Mouse (Mus musculus): ENCODE data around the gene Dpy30. TPM values are rescaled to one million over a fixed set of nuclear protein-coding genes. Genes with fewer than 3 reads are reported as not detected.
A peak's percentile ranks its signal among the peaks of the same experiment; 100 is the strongest.
"Not testable (repeated sequence)": the region's sequence is repeated elsewhere in the genome, so short reads cannot be mapped to it uniquely, and the experiment has no call there.

Gene Dpy30
- 41.8 and 42.8 TPM in 2 replicates for polyA plus RNA-seq (2012; rRNA removed)

DNA sequence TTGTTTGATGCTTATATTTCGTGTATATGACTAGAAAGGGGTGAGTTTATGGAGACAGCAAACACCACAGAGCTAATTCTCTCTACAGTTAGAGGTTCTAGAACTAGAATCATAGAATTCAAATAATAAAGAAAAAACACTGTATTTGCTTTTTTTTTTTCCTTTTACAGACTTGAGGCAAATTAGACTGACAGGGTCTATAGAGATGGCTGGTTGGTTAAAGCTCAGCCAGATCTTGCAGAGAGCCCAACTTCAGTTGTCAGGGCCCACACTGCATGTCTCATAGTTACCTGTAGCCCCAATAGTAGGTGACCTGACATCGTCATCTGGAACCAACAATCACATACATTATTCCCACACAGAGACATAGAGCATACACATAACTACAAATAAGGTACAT, at the start of gene Dpy30:
Dpy30 (minus strand) TSS at position 101 of the 400 bp plus-strand sequence.
- Histone ChIP-seq H3K27me3 (ENCODE audit: control insufficient read depth, insufficient read depth, low read length) (no peaks in the 10 kb centered on the region), H3K27ac (ENCODE audit: control insufficient read depth, insufficient read depth, low read length) (no peak within 1 kb of the TSS), H3K4me1 (replicated peaks; ENCODE audit: control insufficient read depth, insufficient read depth, low read length) (no peaks in the 10 kb centered on the region), H3K4me3 (ENCODE audit: control insufficient read depth, insufficient read depth, low read length) (no peak within 1 kb of the TSS), H3K36me3 (ENCODE audit: control insufficient read depth, insufficient read depth, low read length) (no peaks in the 10 kb centered on the region)
- DNase-seq = no peak
- 88% methylated on average over 2 of the region's 2 CpGs for WGBS
- TF ChIP-seq CTCF (IDR thresholded peaks at IDR 0.05; ENCODE audit: borderline replicate concordance, control insufficient read depth, extremely low read depth, insufficient read depth, low read length, poor library complexity) = no peak
- TF ChIP-seq POLR2A (IDR thresholded peaks at IDR 0.05; ENCODE audit: control insufficient read depth, extremely low read depth, insufficient read depth, low read length, poor library complexity) = no peak

DNA sequence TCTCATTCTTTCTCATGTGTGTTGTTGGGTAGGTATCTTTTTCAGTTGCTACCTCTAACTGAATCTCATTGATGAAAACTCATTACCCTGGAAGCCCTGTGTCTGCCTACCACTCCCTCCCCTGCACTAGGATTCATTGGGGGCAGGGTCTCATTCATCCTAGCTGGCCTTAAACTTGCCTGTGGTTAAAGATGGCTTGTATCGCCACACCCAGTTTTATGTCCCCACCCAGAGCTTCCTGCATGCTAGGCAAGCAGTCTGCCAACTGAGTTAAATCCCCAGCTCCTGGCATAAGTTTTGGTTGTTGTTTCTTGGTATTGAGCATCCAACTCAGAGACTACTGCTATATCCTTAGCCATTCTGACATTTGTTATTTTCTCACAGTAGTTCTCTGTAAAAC, 39.8 kb upstream of the Dpy30 start:
- no peak for DNase-seq
- TF ChIP-seq POLR2A (IDR thresholded peaks at IDR 0.05; ENCODE audit: control insufficient read depth, extremely low read depth, insufficient read depth, low read length, poor library complexity) (no peak), CTCF (IDR thresholded peaks at IDR 0.05; ENCODE audit: borderline replicate concordance, control insufficient read depth, extremely low read depth, insufficient read depth, low read length, poor library complexity) (no peak)
- Histone ChIP-seq H3K4me1 (replicated peaks; ENCODE audit: control insufficient read depth, insufficient read depth, low read length) (no peaks in the 10 kb centered on the region), H3K4me3 (ENCODE audit: control insufficient read depth, insufficient read depth, low read length) (no peak overlapping the region), H3K27ac (ENCODE audit: control insufficient read depth, insufficient read depth, low read length) (no peak overlapping the region), H3K36me3 (ENCODE audit: control insufficient read depth, insufficient read depth, low read length) (peaks cover 14% of the 10 kb centered on the region), H3K27me3 (ENCODE audit: control insufficient read depth, insufficient read depth, low read length) (no peaks in the 10 kb centered on the region)
- 85% methylated on average over 1 of the region's 1 CpGs for WGBS

DNA sequence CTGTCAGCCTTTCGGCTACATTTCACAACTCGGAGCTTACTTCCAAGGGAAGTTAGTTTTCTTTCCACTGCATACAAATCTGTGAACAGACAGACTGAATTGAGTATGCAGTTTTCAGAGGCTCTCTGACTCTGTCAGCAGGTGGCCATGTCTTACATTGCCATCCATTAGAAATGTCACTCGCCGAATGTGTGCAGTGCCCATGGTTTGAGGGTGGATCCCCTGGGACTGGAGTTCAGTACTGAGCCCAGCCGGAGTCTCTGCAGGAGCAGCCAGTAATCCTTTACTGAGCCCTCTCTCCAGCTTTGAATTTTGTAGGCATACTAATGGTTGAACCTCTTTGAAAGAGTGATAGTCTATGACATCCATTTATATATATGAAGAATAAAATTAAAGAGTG, 17.4 kb upstream of the Dpy30 start:
- no peak for DNase-seq
- H3K27ac ChIP-seq (ENCODE audit: control insufficient read depth, insufficient read depth, low read length) = no peak overlapping the region
- no peaks in the 10 kb centered on the region for H3K27me3 ChIP-seq (ENCODE audit: control insufficient read depth, insufficient read depth, low read length)
- 83% methylated on average over 5 of the region's 5 CpGs for WGBS
- TF ChIP-seq CTCF (IDR thresholded peaks at IDR 0.05; ENCODE audit: borderline replicate concordance, control insufficient read depth, extremely low read depth, insufficient read depth, low read length, poor library complexity) (no peak), POLR2A (IDR thresholded peaks at IDR 0.05; ENCODE audit: control insufficient read depth, extremely low read depth, insufficient read depth, low read length, poor library complexity) (no peak)
- no peaks in the 10 kb centered on the region for H3K36me3 ChIP-seq (ENCODE audit: control insufficient read depth, insufficient read depth, low read length)
- H3K4me1 ChIP-seq (replicated peaks; ENCODE audit: control insufficient read depth, insufficient read depth, low read length) = peaks cover 10% of the 10 kb centered on the region
- H3K4me3 ChIP-seq (ENCODE audit: control insufficient read depth, insufficient read depth, low read length) = no peak overlapping the region

DNA sequence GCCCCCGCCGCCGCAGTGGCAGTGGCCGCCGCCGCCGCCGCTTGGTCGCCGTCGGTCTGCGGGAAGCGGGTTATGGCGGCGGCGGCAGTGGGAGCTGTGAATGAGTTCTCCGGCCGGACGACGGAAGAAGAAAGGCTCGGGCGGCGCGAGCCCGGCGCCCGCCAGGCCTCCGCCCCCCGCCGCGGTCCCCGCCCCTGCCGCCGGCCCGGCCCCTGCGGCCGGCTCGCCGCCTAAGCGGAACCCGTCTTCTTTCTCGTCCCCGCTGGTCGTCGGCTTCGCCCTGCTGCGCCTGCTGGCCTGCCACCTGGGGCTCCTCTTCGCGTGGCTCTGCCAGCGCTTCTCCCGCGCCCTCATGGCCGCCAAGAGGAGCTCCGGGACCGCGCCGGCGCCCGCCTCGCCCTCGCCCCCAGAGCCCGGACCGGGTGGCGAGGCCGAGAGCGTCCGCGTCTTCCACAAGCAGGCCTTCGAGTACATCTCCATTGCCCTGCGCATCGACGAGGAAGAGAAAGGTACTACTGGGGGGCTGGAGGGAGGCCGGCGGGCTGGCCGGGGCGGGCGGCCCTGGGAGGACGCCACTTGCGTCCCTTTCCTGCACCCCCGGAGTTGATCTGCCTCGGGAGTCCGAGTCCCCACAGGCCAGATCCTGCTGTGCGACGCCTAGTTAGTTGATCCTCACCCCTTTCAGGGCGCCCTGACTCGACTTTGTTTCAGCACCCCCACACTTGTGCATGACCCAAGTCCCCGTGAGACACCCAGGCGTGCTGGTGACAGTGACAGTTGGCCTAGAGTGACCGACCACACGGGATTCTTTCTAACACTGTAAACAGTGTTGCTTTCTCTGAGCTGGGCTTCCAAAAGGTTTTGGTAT, 15.4 kb upstream of the Dpy30 start, which contains the start of gene Spast:
Spast (plus strand) TSS at position 51 of the 868 bp plus-strand sequence.
- peaks cover 10% of the 10 kb centered on the region for H3K4me1 ChIP-seq (replicated peaks; ENCODE audit: control insufficient read depth, insufficient read depth, low read length)
- H3K27ac ChIP-seq (ENCODE audit: control insufficient read depth, insufficient read depth, low read length) = peak within 1 kb of the TSS; percentile 11; the same call in 1 of the 2 replicates
- no peaks in the 10 kb centered on the region for H3K27me3 ChIP-seq (ENCODE audit: control insufficient read depth, insufficient read depth, low read length)
- under 1% methylated on average over 80 of the region's 90 CpGs for WGBS
- H3K4me3 ChIP-seq (ENCODE audit: control insufficient read depth, insufficient read depth, low read length) = peak within 1 kb of the TSS; percentile 93
- peak; percentile 66 for DNase-seq
- H3K36me3 ChIP-seq (ENCODE audit: control insufficient read depth, insufficient read depth, low read length) = no peaks in the 10 kb centered on the region
- TF ChIP-seq CTCF (IDR thresholded peaks at IDR 0.05; ENCODE audit: borderline replicate concordance, control insufficient read depth, extremely low read depth, insufficient read depth, low read length, poor library complexity) (peak; percentile 9; the same call in 1 of the 2 replicates), POLR2A (IDR thresholded peaks at IDR 0.05; ENCODE audit: control insufficient read depth, extremely low read depth, insufficient read depth, low read length, poor library complexity) (no peak)

DNA sequence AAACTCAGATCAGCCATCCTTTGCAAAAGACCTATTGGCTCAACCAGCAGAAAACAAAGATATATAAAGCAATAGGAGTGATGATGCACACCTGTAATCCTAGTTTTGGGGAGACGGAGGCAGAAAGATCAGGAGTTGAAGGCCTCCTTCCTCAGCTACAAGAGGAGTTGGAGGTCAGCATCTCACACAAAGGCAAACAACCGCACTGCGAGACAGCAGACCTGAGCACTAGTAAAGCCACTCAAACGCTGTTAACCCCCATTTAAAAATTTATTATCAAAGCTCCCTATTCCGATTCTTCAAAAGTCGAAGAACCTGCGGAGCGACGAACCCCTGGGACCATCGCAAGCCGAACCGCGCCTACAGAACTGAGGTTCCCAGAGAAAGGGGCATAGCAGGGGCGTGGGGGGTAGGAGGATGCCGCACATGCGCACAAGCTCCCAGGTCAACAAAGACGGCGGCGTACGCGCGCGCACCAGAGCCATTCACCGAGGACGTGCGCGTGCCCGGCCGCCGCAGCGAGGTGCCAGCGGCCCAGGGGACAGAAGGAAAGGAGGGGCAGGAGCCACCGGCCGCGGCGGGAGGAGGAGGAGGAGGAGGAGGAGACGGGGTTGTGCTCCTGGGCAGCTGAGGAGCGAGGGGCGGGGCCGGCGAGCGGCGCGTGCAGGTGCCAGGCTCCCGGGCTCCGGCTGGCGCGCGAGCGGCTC, 14.6 kb upstream of the Dpy30 start:
- TF ChIP-seq CTCF (IDR thresholded peaks at IDR 0.05; ENCODE audit: borderline replicate concordance, control insufficient read depth, extremely low read depth, insufficient read depth, low read length, poor library complexity) (0 out of 2 replicates have a peak, but pooled peaks have one; percentile 65), POLR2A (IDR thresholded peaks at IDR 0.05; ENCODE audit: control insufficient read depth, extremely low read depth, insufficient read depth, low read length, poor library complexity) (peak; percentile 72)
- Histone ChIP-seq H3K4me1 (replicated peaks; ENCODE audit: control insufficient read depth, insufficient read depth, low read length) (peaks cover 10% of the 10 kb centered on the region), H3K27ac (ENCODE audit: control insufficient read depth, insufficient read depth, low read length) (no peak overlapping the region; the same call in 1 of the 2 replicates), H3K27me3 (ENCODE audit: control insufficient read depth, insufficient read depth, low read length) (no peaks in the 10 kb centered on the region), H3K4me3 (ENCODE audit: control insufficient read depth, insufficient read depth, low read length) (peak overlapping the region; percentile 93), H3K36me3 (ENCODE audit: control insufficient read depth, insufficient read depth, low read length) (no peaks in the 10 kb centered on the region)
- peak; percentile 94 for DNase-seq
- under 1% methylated on average over 47 of the region's 50 CpGs for WGBS

DNA sequence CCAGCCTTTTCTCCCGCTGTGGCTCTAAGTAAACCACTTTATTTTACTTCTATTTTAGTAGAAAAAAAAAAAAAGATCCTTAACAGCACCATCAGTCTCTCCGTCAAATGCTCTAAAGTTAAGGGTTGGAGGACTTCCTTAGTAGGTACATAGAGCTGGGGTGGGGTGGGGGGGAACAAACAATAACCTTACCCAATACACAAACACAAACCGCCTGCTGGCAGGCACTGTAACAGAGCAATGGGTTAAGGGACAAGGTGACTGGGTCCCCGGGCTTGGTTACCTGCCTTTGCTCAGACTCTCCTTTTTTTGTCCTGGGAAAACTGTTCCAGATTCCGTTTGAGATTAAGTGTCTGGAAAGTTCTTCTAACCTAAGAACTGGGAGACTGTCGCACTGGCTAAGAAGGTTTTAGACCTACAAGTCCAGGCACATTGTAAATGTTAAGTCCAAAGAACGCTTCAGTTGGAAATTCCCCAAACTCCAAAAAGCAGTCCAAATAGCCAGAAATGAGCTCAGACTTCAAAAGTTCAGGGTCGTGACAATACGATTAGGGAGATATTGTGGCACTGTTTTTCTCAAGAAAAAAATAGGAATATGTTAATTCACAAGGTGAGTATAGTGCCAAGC, 7.4 kb upstream of the Dpy30 start:
- Histone ChIP-seq H3K36me3 (ENCODE audit: control insufficient read depth, insufficient read depth, low read length) (no peaks in the 10 kb centered on the region), H3K27me3 (ENCODE audit: control insufficient read depth, insufficient read depth, low read length) (no peaks in the 10 kb centered on the region), H3K4me1 (replicated peaks; ENCODE audit: control insufficient read depth, insufficient read depth, low read length) (no peaks in the 10 kb centered on the region), H3K27ac (ENCODE audit: control insufficient read depth, insufficient read depth, low read length) (no peak overlapping the region), H3K4me3 (ENCODE audit: control insufficient read depth, insufficient read depth, low read length) (no peak overlapping the region)
- WGBS = 82% methylated on average over 9 of the region's 9 CpGs
- no peak for TF ChIP-seq POLR2A (IDR thresholded peaks at IDR 0.05; ENCODE audit: control insufficient read depth, extremely low read depth, insufficient read depth, low read length, poor library complexity)
- no peak for TF ChIP-seq CTCF (IDR thresholded peaks at IDR 0.05; ENCODE audit: borderline replicate concordance, control insufficient read depth, extremely low read depth, insufficient read depth, low read length, poor library complexity)
- DNase-seq = no peak

DNA sequence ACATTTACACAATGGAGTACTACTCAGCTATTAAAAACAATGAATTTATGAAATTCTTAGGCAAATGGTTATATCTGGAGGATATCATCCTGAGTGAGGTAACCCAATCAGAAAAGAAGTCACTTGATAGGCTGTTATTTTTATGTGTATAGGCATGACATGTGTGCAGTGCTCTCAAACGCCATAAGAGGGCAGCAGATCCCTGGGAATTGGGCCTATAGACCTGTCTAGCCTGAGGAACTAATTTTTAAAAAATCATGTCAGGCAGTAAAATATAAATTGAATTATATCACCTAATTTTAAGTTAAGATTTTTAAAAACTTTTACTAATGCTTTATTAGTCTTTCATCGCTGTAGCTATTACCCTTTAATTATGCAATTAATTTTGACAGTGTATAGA, 4.4 kb upstream of the Dpy30 start:
- H3K27ac ChIP-seq (ENCODE audit: control insufficient read depth, insufficient read depth, low read length); H3K36me3 ChIP-seq (ENCODE audit: control insufficient read depth, insufficient read depth, low read length); H3K4me3 ChIP-seq (ENCODE audit: control insufficient read depth, insufficient read depth, low read length); H3K27me3 ChIP-seq (ENCODE audit: control insufficient read depth, insufficient read depth, low read length); H3K4me1 ChIP-seq (replicated peaks; ENCODE audit: control insufficient read depth, insufficient read depth, low read length): not testable (repeated sequence)
- 52% methylated on average over 2 of the region's 2 CpGs for WGBS
- peak; percentile 59 for DNase-seq

DNA sequence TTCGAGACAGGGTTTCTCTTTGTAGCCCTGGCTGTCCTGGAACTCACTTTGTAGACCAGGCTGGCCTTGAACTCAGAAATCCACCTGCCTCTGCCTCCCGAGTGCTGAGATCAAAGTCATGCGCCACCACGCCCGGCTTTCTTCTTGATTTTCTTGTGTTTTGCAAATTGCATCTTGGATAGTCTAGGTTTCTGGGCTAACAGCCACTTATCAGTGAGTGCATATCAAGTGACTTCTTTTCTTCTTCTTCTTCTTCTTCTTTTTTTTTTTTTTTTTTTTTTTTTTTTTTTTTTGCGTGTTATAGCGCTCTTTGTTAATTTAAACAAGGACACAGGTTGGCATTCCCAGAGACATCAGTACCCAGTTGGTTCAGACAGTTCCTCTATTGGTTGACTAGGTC, 3.5 kb upstream of the Dpy30 start:
- DNase-seq; H3K4me3 ChIP-seq (ENCODE audit: control insufficient read depth, insufficient read depth, low read length); H3K4me1 ChIP-seq (replicated peaks; ENCODE audit: control insufficient read depth, insufficient read depth, low read length); H3K36me3 ChIP-seq (ENCODE audit: control insufficient read depth, insufficient read depth, low read length); H3K27me3 ChIP-seq (ENCODE audit: control insufficient read depth, insufficient read depth, low read length); H3K27ac ChIP-seq (ENCODE audit: control insufficient read depth, insufficient read depth, low read length): not testable (repeated sequence)
- WGBS = 89% methylated on average over 7 of the region's 7 CpGs

Data from thymus, adult 2 months (tissue).